Mouse (Mus musculus): ENCODE measurements around the gene Hjurp. TPM values are rescaled to one million over a fixed set of nuclear protein-coding genes. Genes with fewer than 3 reads are reported as not detected.

Hjurp gene
- polyA plus RNA-seq, 1 experiment from 2014 or later, result 63.6 TPM

DNA sequence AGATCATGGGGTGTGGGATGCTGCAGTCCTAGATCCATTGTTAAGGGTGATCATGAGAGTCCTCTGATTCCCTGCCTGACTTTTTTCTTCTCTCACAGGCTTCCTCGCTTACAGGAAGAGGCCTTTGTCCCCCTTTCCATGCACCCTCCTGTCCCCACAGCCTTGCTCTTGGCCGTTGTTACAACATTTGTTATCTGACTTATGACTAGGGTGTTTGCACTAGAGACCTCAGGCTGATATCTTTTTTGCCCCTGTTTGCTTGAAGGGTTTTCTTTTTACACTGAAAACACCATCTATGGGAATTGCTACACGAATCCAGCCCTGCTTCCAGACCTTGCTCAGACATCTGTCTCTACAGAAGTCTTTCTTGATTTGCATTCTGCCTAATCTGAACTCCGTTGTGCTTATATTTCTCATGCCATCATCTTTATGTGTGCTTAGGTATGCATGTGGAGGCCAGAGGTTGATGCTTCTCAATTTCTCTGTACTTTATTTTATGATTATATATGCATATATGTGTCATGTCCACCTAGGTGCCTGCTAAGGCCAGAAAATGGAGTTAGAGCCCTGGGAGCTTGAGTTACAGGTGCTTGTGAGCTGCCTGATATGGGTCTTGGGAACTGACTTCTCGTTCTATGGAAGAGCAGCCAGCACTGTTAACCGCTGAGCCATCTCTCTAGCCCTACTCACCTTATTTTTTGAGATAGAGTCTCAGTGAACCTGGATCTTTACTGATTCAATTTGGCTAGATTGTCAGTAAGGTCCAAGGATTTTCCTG is 27.8 kb upstream of the Hjurp start:
- H3K4me1 ChIP-seq, result no peaks in the 10 kb centered on the region
- H3K9ac ChIP-seq (replicated peaks), result no peak overlapping the region
- no peak overlapping the region for H3K27ac ChIP-seq (replicated peaks)
- H3K4me2 ChIP-seq, result no peak overlapping the region
- H3K36me3 ChIP-seq, result no peaks in the 10 kb centered on the region
- H3K9me3 ChIP-seq (replicated peaks), result peaks cover 85% of the 10 kb centered on the region
- H3K27me3 ChIP-seq (replicated peaks), result no peaks in the 10 kb centered on the region
- 55% methylated on average over 6 of the region's 6 CpGs for WGBS
- no peak for ATAC-seq (ENCODE audit: low FRiP score)
- no peak overlapping the region for H3K4me3 ChIP-seq (replicated peaks)

DNA sequence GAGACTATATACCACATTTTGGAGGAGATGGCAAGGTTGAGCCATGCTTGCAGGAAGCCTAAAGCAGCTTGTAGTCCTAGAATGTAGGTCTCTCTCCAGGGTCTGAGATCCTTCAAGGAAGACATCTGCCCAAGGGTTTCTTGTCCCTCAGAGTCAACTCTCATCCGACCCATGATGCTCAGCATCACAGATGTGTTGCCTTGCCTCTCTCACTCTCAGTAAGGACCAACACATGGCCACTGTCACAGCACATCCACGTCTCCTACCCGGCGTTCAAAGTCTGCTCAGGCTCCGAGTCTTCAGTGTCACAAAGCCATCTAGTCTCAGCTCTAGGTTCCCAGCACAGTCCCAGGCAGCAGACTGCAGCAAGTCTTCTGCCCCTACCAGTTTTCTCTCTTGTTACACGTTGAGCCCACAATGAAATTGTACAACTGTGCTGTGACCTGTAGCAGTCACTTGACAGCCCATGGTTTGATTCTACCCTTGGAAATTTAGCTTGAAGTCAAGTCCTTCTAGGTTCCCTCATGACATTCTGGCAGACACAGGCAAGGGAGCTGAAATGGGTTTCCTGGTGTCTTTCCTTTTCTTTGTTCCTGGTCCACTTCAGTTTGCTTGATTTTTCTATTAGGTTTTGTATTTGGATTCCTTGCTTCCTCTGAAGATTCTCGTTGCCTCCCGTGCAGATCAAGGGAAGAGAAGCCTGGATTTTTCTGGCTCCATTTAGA is 27.0 kb upstream of the Hjurp start:
- Histone ChIP-seq H3K27ac (replicated peaks) (no peak overlapping the region), H3K4me1 (no peaks in the 10 kb centered on the region), H3K4me3 (replicated peaks) (no peak overlapping the region), H3K9me3 (replicated peaks) (peaks cover 85% of the 10 kb centered on the region), H3K4me2 (no peak overlapping the region), H3K36me3 (no peaks in the 10 kb centered on the region), H3K27me3 (replicated peaks) (no peaks in the 10 kb centered on the region), H3K9ac (replicated peaks) (no peak overlapping the region)
- ATAC-seq (ENCODE audit: low FRiP score), result no peak
- 63% methylated on average over 8 of the region's 8 CpGs for WGBS

DNA sequence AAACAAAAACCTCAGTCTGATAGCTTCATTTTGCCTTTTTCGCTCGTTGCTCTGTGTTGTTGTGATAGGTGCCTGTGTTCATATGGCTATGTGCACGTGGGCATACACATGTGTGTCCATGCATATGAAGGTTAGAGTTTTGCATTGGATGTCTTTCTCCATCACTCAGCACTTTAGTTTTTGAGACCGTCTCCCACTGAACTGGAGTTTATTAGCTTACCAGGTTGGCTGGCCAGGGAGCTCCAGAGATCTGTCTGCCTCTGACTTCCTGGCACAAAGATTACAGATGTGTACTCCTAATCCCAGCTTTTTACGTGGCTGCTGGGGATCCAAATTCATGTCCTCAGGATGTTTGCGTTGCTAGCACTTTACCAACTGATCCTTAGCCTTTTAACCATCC is 26.3 kb upstream of the Hjurp start:
- Histone ChIP-seq H3K4me2 (no peak overlapping the region), H3K4me3 (replicated peaks) (no peak overlapping the region), H3K27ac (replicated peaks) (no peak overlapping the region), H3K27me3 (replicated peaks) (no peaks in the 10 kb centered on the region), H3K4me1 (no peaks in the 10 kb centered on the region), H3K9me3 (replicated peaks) (peaks cover 81% of the 10 kb centered on the region), H3K36me3 (no peaks in the 10 kb centered on the region), H3K9ac (replicated peaks) (no peak overlapping the region)
- WGBS, result 66% methylated on average over 6 of the region's 6 CpGs
- ATAC-seq (ENCODE audit: low FRiP score), result no peak

DNA sequence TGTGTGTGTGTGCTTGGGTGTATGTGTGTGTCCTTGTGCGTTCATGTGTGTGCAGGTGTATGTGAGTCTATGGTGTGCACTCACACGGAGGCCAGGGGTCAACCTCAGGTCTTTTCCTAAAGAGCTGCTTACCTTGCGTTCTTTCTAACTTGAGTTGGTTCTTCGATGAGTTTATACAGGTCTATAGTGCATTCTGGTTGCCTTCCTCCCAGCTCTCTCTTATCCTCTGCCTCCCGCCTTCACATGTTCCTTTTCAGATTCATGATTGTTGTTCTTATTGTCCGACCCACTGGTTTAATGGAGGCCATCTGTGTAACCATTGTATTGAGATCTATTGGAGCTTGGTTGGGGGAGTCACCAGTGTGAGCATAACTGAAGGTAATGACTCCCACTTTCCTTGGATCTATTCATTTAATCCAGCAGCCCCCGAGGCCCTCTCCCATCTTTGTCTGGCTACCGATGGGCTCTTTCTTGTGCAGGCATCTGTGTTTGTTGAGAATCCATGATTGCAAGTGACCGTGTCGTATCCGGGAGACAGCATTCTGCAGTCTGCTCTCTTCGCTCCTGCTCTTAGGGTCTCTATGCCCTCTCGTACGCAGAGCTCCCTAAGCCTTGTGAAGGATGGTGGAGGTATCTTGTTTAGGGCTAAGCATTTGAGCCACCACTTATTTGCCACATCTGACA is 24.8 kb upstream of the Hjurp start:
- Histone ChIP-seq H3K9me3 (replicated peaks) (peaks cover 69% of the 10 kb centered on the region), H3K9ac (replicated peaks) (no peak overlapping the region), H3K4me1 (no peaks in the 10 kb centered on the region), H3K4me3 (replicated peaks) (no peak overlapping the region), H3K36me3 (no peaks in the 10 kb centered on the region), H3K4me2 (no peak overlapping the region), H3K27ac (replicated peaks) (no peak overlapping the region), H3K27me3 (replicated peaks) (no peaks in the 10 kb centered on the region)
- ATAC-seq (ENCODE audit: low FRiP score), result no peak
- WGBS, result 63% methylated on average over 14 of the region's 14 CpGs

DNA sequence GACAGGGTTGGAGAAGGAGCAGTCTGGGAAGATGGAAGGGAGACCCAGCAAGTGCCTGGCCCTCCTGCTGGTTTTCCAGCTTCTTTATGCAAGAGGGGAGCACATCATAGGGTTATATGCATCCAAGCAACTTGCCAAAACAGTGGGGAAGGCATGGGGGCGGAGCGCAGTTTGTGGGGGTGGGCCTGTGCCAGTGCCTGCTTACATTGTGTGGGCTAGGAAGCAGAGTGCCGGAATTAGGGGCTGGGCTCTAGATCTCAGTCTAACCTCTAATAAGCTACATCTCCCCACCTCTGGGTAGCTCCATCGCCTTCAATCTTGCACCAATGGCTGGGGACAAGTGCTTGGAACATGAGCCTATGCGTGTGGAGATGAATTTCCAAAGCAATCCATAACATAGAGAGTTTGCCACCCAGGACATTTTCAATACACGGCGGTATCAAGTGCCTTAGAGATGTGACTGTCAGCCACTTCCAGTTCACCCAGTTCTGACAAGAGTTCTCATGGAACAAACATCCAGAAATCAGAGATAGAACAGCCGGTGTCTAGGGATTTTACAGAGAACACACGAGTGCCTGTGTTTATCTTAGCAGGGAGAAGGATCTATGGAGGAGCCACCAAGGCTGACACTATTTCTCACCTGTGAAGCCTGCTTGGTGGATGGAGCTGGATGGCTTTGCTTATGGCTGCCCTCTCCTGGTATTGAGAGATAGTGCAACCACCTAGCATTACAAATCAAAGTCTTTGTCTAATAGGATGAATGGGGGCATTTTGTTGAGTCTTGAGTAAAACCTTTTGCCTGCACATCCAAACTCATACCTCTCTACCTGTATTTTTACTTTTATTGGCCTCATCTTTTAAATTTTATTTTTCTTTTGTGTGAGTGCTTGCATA is 23.9 kb upstream of the Hjurp start:
- Histone ChIP-seq H3K27ac (replicated peaks) (no peak overlapping the region), H3K4me3 (replicated peaks) (no peak overlapping the region), H3K4me2 (no peak overlapping the region), H3K4me1 (no peaks in the 10 kb centered on the region), H3K9ac (replicated peaks) (no peak overlapping the region), H3K9me3 (replicated peaks) (peaks cover 61% of the 10 kb centered on the region), H3K36me3 (no peaks in the 10 kb centered on the region), H3K27me3 (replicated peaks) (no peaks in the 10 kb centered on the region)
- peak; percentile 15; the same call in 1 of the 2 replicates for ATAC-seq (ENCODE audit: low FRiP score)
- 72% methylated on average over 9 of the region's 9 CpGs for WGBS

DNA sequence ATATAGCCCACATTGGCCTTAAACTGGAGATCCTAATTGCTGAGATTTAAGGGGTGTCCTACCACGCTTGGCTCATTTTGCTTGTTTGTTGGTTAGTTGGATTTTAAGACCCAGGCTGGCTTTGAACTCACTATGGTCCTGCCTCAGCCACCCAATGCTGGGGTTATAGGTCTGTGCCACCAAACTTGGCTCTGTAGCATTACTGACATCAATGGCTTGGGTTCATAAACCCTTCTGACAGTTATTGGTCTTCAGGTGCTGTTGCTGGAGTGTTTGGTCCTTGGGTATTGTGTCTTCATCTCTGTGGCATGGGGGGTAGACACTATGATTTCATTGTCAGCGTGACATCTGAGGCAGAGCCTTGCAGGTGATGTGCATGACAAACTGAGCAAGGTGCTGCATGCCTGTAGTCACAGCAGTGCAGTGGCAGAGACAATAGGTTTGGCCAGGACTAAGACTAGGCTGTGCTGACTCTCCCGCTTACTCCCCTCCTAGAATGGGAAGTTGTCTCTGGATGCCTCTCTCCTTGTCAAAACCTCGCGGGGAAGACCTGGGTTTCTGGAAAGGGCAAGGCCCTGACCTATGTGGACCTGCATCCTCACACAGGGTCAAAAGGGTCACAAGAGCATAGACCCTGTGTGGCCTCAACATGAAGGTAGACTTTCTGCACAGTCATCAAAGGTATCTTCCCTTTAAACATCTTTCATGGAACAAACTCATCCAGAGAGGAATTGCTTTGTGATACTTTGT is 23.0 kb upstream of the Hjurp start:
- H3K9me3 ChIP-seq (replicated peaks), result peaks cover 65% of the 10 kb centered on the region
- no peaks in the 10 kb centered on the region for H3K4me1 ChIP-seq
- H3K9ac ChIP-seq (replicated peaks), result no peak overlapping the region
- H3K27ac ChIP-seq (replicated peaks), result no peak overlapping the region
- no peaks in the 10 kb centered on the region for H3K27me3 ChIP-seq (replicated peaks)
- H3K4me2 ChIP-seq, result no peak overlapping the region
- ATAC-seq (ENCODE audit: low FRiP score), result 0 out of 2 replicates have a peak, but pooled peaks have one; percentile 9
- H3K36me3 ChIP-seq, result no peaks in the 10 kb centered on the region
- H3K4me3 ChIP-seq (replicated peaks), result no peak overlapping the region
- 47% methylated on average over 5 of the region's 5 CpGs for WGBS

DNA sequence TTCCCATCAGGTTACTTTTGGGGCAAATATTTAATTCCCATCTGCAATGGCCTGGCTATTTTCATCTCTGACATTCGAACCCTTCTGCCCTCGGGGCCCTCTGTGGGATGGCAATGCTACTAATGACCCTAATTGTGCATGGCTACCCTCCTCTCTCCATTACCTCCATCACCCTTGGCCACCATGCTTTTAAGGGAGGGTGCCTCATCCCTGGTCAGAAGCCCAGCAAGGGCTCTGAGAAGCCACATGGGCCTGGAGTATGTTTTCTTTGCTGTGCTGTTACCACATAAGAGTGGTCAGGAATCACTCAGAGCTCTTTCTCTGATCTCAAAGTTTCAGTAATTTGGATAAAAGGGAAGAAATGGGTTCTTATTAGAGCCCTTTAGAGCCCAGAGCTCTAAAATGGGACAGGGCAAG is 22.1 kb upstream of the Hjurp start:
- Histone ChIP-seq H3K27ac (replicated peaks) (no peak overlapping the region), H3K4me3 (replicated peaks) (no peak overlapping the region), H3K27me3 (replicated peaks) (no peaks in the 10 kb centered on the region), H3K4me1 (no peaks in the 10 kb centered on the region), H3K4me2 (no peak overlapping the region), H3K9ac (replicated peaks) (no peak overlapping the region), H3K9me3 (replicated peaks) (peaks cover 62% of the 10 kb centered on the region), H3K36me3 (no peaks in the 10 kb centered on the region)
- no peak for ATAC-seq (ENCODE audit: low FRiP score)
- 84% methylated on average over 2 of the region's 2 CpGs for WGBS

DNA sequence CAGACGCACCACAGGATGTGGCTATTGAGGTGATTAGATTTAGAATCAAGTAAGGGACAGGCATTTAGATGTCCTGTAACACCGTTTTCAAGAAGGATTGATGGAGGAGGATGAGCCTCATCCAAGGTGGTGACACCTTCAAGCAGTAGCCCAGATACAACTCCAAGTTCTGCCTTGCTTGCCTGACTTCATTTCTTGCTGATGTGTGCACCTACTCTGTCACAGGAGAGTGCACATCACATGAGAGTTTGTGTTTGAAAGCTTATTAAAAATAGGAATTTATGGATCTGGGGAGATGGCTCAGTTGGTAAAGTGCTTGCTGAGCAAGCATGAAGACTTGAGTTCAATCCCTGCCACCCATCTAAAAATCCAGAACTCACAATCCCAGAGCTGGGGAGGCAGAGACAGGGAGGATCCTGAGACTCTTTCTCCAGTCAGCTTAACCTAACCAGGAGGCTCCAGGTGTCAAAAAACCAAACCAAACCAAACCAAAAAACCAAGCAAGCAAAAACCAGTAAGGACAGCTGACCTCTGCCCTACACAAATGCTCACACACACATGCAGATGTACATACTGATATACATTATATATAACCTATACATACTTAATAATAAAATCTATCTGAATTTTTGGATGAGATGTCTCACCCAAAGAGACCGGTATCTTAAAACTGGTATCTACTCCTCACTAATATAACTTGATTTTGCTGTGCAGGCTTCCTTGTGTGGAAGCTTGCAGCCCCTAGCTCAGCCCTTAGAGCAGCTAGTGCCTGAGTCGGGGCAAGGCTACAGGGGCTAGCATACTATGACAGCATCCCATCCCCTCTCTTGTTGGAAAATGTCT is 21.5 kb upstream of the Hjurp start:
- H3K4me1 ChIP-seq, result no peaks in the 10 kb centered on the region
- H3K27me3 ChIP-seq (replicated peaks), result no peaks in the 10 kb centered on the region
- H3K4me2 ChIP-seq, result no peak overlapping the region
- no peak overlapping the region for H3K4me3 ChIP-seq (replicated peaks)
- ATAC-seq (ENCODE audit: low FRiP score), result no peak
- H3K9me3 ChIP-seq (replicated peaks), result peaks cover 60% of the 10 kb centered on the region
- no peak overlapping the region for H3K27ac ChIP-seq (replicated peaks)
- H3K9ac ChIP-seq (replicated peaks), result no peak overlapping the region
- H3K36me3 ChIP-seq, result no peaks in the 10 kb centered on the region
- WGBS, result 61% methylated on average over 4 of the region's 4 CpGs

DNA sequence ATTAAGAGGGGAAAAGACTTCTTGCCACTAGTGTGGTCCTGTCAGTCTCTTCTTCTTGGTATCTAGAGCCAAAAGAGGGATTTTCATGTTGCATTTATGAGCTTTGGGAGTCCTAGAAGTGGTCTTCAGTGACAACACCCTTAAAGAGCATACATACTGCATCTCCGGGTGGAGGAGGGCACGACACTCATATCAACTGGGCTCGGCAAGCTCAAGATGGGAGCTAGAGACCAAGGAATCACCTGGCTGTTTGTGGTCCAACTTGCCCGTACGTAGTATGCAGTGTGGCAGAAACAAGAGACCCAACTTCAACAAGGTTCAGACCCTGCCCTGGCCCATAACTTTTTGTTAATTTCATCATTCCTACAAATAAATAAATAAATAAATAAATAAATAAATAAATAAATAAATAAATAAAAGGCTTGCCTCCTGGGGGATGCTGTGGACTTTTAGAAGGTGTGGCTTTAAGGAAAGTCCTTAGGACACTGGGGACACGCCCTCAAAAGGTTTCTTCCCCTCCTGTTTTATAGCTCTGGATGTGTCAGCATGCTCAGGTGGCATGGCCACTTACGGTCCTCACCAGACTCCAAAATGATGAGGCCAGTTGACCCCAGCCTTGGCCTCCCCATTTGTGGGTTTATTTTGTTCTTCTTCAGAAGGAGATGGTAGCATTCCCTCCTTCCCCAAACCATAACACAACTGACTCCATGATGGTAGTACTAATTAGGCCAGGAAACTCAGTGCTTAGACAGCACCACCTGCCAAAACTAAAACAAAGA is 20.2 kb upstream of the Hjurp start:
- Histone ChIP-seq H3K9ac (replicated peaks) (no peak overlapping the region), H3K27me3 (replicated peaks) (no peaks in the 10 kb centered on the region), H3K4me1 (no peaks in the 10 kb centered on the region), H3K4me2 (no peak overlapping the region), H3K27ac (replicated peaks) (no peak overlapping the region), H3K4me3 (replicated peaks) (no peak overlapping the region), H3K36me3 (no peaks in the 10 kb centered on the region), H3K9me3 (replicated peaks) (peaks cover 52% of the 10 kb centered on the region)
- WGBS, result 68% methylated on average over 7 of the region's 7 CpGs
- no peak for ATAC-seq (ENCODE audit: low FRiP score)

Measured in neural tube, embryonic 15.5 days (tissue).